Comparison of ENCODE assay signal across 8 mouse cellular contexts in genomic region chr14:120660321-120660781, GRCm38 (mm10).
DNase-seq lines count a peak whose midpoint lies in the region; ATAC-seq lines count a peak whose summit lies in the region.

No protein-coding gene starts in this region.

- 58% methylated on average over 6 of the region's 6 CpGs for WGBS in heart, embryonic 11.5 days (ENCODE audit: insufficient replicate concordance)
- 37% methylated on average over 6 of the region's 6 CpGs for WGBS in lung, embryonic 15.5 days

- no peaks in the 10 kb centered on the region for H3K9me3 ChIP-seq in heart, embryonic 11.5 days (replicated peaks; ENCODE audit: control insufficient read depth, low read length)
- no peaks in the 10 kb centered on the region for H3K9me3 ChIP-seq in lung, embryonic 15.5 days

- no peak for ATAC-seq in heart, embryonic 11.5 days (replicated peaks; ENCODE audit: insufficient number of reproducible peaks, low FRiP score, low TSS enrichment)
- ATAC-seq in lung, embryonic 15.5 days (ENCODE audit: borderline replicate concordance, extremely low read depth, low FRiP score, low TSS enrichment), result peak; percentile 92

- no peak overlapping the region for H3K27ac ChIP-seq in heart, embryonic 11.5 days (ENCODE audit: low read depth, low read length)
- peak overlapping the region; percentile 82 for H3K27ac ChIP-seq in lung, embryonic 15.5 days

- no peaks in the 10 kb centered on the region for H3K27me3 ChIP-seq in heart, embryonic 11.5 days (ENCODE audit: control insufficient read depth, insufficient read depth, low read length)
- no peaks in the 10 kb centered on the region for H3K27me3 ChIP-seq in lung, embryonic 15.5 days

- no peak overlapping the region for H3K4me2 ChIP-seq in heart, embryonic 11.5 days
- no peak overlapping the region for H3K4me2 ChIP-seq in lung, embryonic 15.5 days

- no peaks in the 10 kb centered on the region for H3K36me3 ChIP-seq in heart, embryonic 11.5 days (ENCODE audit: control insufficient read depth, insufficient read depth, low read length)
- no peaks in the 10 kb centered on the region for H3K36me3 ChIP-seq in lung, embryonic 15.5 days

- no peaks in the 10 kb centered on the region for H3K4me1 ChIP-seq in heart, embryonic 11.5 days (ENCODE audit: control insufficient read depth, insufficient read depth, low read length)
- peaks cover 21% of the 10 kb centered on the region for H3K4me1 ChIP-seq in lung, embryonic 15.5 days

- DNase-seq in heart, adult 18-20 months, result peak; percentile 33 to 69
- peak; percentile 74 to 78 for DNase-seq in adrenal gland, postnatal 36 days
- DNase-seq in frontal cortex, postnatal 14 days (ENCODE audit: low spot score in 2 of 2), result peak; percentile 18 to 48
- peak; percentile 67 to 75 for DNase-seq in kidney, postnatal 4 days
- peak; percentile 28 for DNase-seq in telencephalon, adult 2 months (ENCODE audit: low read depth, low spot score)
- no peak for DNase-seq in yolk sac, embryonic 10.5 days (ENCODE audit: low spot score)

- no peak overlapping the region for H3K9ac ChIP-seq in heart, embryonic 11.5 days (ENCODE audit: low read depth, low read length)
- H3K9ac ChIP-seq in lung, embryonic 15.5 days, result no peak overlapping the region

- H3K4me3 ChIP-seq in heart, embryonic 11.5 days (ENCODE audit: low read depth, low read length), result no peak overlapping the region
- no peak overlapping the region for H3K4me3 ChIP-seq in lung, embryonic 15.5 days
